Mouse (Mus musculus): Measurements from ENCODE around the gene Sik2.
A peak's percentile ranks its signal among the peaks of the same experiment; 100 is the strongest.

DNA sequence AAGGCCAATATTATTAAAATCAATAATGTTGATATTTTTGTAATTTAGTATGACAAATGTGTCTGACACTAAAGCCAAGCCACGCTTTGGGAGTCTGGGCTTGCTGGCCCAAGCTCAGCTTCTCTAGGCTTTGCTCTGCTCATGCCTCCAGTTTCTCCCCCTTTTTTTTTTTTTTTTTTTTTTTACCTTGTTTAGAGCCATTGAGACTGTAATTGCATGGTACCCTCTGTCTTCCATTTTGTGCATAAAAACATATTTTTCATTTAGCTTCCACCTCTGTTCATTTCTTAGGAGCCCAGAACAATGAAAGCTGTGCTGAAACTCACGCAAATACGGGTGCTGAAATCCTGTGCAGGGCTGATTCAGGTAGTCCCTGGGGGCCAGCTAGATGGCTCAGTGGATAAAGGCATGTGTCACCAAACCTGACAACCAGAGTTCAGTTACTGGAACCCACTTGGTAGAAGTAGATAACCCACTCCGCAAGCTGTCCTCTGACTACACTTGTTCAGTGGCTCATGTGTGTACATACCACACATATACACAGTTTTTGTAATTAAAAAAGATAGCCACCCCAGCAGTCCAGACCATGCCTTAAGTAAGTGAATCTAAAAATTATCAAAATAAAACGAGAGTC is 153.6 kb downstream of the Sik2 start:
- TF ChIP-seq GATA1 (IDR thresholded peaks at IDR 0.05; ENCODE audit: low read length) (peak; percentile 63), TAL1 (IDR thresholded peaks at IDR 0.05; ENCODE audit: low read length) (peak; percentile 26; the same call in 1 of the 3 replicates)

All from erythroblast, embryonic 14.5 days (primary cell).